ENCODE assay signal across 14 mouse cellular contexts in genomic region chr16:19087914-19088313, GRCm38 (mm10).
DNase-seq lines count a peak whose midpoint lies in the region; ATAC-seq lines count a peak whose summit lies in the region.
"Had no signal": no experiment of that assay in that cellular context is flagged by ENCODE, and none has a peak within 500 bp of the region (broad histone marks: within the 10 kb centered on the region; RNA-seq: fewer than 3 reads in every experiment).

No protein-coding gene starts in this region.

- no peak for DNase-seq in kidney, postnatal 4 days
- DNase-seq in spleen, postnatal 36 days (ENCODE audit: low spot score in 2 of 2) = peak; percentile 5 to 51
- no peak for DNase-seq in spleen, postnatal 14 days (ENCODE audit: low spot score in 2 of 2)
- peak; percentile 8 for DNase-seq in embryo, embryonic 9.5 days (ENCODE audit: extremely low spot score)
- no peak for DNase-seq in cerebellum, postnatal 4 days (ENCODE audit: low spot score in 2 of 2)
- DNase-seq: adrenal gland, postnatal 14 days; cerebellum, adult 8-10 months; lung, adult 18-20 months; right cerebral cortex, adult 18-20 months; thymus, adult 18-20 months had no signal

- H3K9ac ChIP-seq in kidney, embryonic 14.5 days (ENCODE audit: low read depth, low read length) = no peak overlapping the region
- H3K9ac ChIP-seq in hindbrain, embryonic 12.5 days = no peak overlapping the region

- H3K4me3 ChIP-seq in kidney, embryonic 14.5 days (ENCODE audit: low read length) = no peak overlapping the region
- no peak overlapping the region for H3K4me3 ChIP-seq in hindbrain, embryonic 12.5 days
- H3K4me3 ChIP-seq: hindbrain, embryonic 10.5 days had no signal

- H3K27ac ChIP-seq in kidney, embryonic 14.5 days (ENCODE audit: low read depth, low read length) = no peak overlapping the region
- no peak overlapping the region for H3K27ac ChIP-seq in hindbrain, embryonic 12.5 days
- H3K27ac ChIP-seq: hindbrain, embryonic 10.5 days had no signal

- peak; percentile 87; the same call in 1 of the 2 replicates for ATAC-seq in kidney, embryonic 14.5 days (ENCODE audit: low FRiP score, low TSS enrichment)
- no peak for ATAC-seq in hindbrain, embryonic 12.5 days (ENCODE audit: low FRiP score)

- no peaks in the 10 kb centered on the region for H3K4me1 ChIP-seq in kidney, embryonic 14.5 days (ENCODE audit: control insufficient read depth, insufficient read depth, low read length)
- no peaks in the 10 kb centered on the region for H3K4me1 ChIP-seq in hindbrain, embryonic 12.5 days
- H3K4me1 ChIP-seq: hindbrain, embryonic 10.5 days had no signal

- no peaks in the 10 kb centered on the region for H3K36me3 ChIP-seq in kidney, embryonic 14.5 days (ENCODE audit: control insufficient read depth, insufficient read depth, low read length)
- no peaks in the 10 kb centered on the region for H3K36me3 ChIP-seq in hindbrain, embryonic 12.5 days
- H3K36me3 ChIP-seq: G1E; hindbrain, embryonic 10.5 days had no signal

- 0% methylated on average over 1 of the region's 1 CpGs for WGBS in kidney, embryonic 14.5 days
- WGBS in hindbrain, embryonic 12.5 days = 15% methylated on average over 1 of the region's 1 CpGs

- H3K27me3 ChIP-seq in kidney, embryonic 14.5 days (ENCODE audit: control insufficient read depth, insufficient read depth, low read length) = no peaks in the 10 kb centered on the region
- no peaks in the 10 kb centered on the region for H3K27me3 ChIP-seq in hindbrain, embryonic 12.5 days

- no peak overlapping the region for H3K4me2 ChIP-seq in kidney, embryonic 14.5 days (replicated peaks; ENCODE audit: low read depth, low read length)
- no peak overlapping the region for H3K4me2 ChIP-seq in hindbrain, embryonic 12.5 days (replicated peaks)

- no peaks in the 10 kb centered on the region for H3K9me3 ChIP-seq in kidney, embryonic 14.5 days (ENCODE audit: control insufficient read depth, low read length)
- no peaks in the 10 kb centered on the region for H3K9me3 ChIP-seq in hindbrain, embryonic 12.5 days (replicated peaks)
- H3K9me3 ChIP-seq: G1E; hindbrain, embryonic 10.5 days had no signal

Comparison
In these comparisons a context has a peak if more than half of its experiments do, and no peak if none do; other contexts are left out.
1. DNase-seq: peak in spleen, postnatal 36 days (2 of 2) and embryo, embryonic 9.5 days (single experiment); none in kidney, postnatal 4 days (0 of 2), spleen, postnatal 14 days (0 of 2) and cerebellum, postnatal 4 days (0 of 2).